Mouse (Mus musculus) frontal cortex, postnatal 25 days (tissue): Measurements from ENCODE around the gene Bcl2l11.

Source experiments
- DNase-seq, 2 experiments: peaks; one replicate each; pipeline ENCODE4 v3.0.0; 2022; ENCODE audit warnings: low spot score in 2 of 2

Bcl2l11 gene

DNA sequence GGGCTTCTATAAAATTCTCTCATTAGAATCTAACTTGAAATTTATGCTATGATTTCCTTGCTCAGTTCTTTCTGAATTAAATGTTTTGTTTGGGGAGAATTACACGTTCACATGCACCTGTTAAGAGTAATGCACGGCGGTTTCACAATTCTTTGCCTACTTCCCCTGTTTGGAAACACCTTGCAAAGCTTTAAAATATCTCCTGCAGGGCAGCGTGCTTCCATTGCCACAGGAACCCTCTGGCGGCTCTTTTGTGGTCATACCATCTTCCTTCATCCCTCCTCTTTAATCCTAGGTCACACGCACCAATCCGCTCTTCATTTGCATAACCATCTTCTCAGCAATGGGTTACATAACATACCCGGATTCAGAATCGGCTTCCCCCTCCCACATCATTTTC, 14.3 kb upstream of the Bcl2l11 start:
- no peak for DNase-seq

DNA sequence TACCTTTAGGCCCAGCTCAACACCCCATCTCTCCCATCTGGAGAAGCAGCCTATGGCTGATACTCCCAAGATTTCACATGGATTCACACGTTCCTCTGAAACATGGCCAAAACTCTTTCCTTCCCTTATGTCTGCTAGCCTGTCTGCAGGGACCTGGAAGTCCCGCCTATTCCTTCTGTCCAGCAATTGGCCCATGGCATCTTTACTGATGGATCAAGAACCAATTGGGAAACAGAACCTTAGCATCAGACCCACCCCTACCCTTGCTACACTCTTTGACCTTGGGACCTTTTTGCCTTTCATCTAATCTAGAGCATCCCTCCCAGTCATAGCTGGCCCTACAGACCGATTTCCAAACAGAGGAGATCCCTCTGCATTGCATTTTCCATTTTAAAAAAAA, 11.2 kb upstream of the Bcl2l11 start:
- DNase-seq: no peak

DNA sequence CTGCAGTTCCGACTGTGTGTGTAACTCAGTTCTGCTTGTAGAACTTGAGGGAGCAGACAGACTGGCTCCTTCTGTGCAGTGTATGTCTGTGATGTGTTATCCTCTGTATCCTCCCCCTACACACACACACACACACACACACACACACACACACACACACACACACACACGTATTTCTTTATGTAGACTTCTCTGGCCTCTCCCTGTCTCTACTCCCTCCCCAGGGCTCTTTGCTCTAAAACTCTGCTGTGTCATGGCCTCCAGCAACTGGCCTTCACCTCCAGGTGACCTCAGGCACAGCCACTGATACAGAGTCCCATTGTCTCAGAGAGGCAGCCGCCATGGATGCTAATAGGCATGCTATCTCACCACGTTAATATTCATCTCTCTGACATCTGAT, 10.3 kb upstream of the Bcl2l11 start:
- no peak for DNase-seq

DNA sequence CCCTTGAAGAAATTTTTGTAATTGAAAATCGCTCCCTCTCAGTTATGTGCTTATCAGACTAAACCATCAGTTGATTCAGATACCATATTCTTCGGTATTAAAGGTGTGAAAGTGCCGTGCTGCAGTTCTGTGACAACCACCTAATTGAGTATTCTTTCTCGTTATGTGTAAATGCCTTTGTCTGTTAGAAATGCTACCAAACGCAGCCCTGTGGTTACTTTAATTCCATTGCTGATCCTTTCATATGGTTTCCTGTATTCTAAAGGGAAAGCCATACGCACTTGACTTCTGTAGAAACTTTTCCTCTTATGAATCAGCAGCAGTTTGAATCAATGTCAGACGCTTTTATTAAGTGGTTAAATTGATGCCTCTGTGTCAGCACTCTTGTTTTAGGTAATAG, 8.2 kb upstream of the Bcl2l11 start:
- no peak for DNase-seq

DNA sequence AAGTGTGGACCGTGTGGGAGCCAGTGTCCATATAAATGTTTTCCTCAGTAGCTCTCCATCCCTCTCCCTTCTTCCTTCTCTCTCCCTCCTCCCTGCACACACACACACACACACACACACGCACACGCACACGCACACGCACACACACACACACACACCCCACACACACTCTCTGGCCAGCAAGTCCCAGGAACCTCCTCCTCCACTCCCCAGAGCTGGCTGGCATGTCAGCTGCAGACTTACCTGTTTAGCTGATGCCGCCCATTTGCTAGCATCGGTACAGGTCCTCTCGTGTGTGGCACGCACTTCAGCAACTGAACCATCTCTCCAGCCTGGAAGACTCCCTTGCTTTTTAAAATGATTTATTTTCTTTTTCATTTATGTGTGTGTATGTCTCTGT, 6.9 kb upstream of the Bcl2l11 start:
- DNase-seq: no peak

DNA sequence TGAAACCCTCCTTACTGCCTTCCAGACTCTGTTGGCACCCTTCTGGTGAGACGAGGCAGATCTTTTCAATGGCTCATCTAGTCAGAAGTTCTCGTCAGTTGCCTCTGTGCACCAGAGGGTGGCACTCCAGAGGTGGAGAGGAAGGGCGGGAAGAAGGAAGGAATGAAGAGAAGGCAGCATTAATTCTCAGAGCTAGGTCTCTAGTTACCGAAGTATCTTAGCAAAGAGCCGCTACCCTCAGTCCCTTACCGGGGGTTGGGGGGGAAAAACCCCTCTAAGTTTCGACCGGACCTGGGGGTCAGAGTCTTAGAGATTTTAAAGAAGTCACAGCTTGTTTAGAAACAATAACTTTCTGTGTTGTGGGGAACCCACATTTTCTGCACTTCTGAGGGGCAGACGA, 3.3 kb upstream of the Bcl2l11 start:
- peak; percentile 30 to 33 for DNase-seq

DNA sequence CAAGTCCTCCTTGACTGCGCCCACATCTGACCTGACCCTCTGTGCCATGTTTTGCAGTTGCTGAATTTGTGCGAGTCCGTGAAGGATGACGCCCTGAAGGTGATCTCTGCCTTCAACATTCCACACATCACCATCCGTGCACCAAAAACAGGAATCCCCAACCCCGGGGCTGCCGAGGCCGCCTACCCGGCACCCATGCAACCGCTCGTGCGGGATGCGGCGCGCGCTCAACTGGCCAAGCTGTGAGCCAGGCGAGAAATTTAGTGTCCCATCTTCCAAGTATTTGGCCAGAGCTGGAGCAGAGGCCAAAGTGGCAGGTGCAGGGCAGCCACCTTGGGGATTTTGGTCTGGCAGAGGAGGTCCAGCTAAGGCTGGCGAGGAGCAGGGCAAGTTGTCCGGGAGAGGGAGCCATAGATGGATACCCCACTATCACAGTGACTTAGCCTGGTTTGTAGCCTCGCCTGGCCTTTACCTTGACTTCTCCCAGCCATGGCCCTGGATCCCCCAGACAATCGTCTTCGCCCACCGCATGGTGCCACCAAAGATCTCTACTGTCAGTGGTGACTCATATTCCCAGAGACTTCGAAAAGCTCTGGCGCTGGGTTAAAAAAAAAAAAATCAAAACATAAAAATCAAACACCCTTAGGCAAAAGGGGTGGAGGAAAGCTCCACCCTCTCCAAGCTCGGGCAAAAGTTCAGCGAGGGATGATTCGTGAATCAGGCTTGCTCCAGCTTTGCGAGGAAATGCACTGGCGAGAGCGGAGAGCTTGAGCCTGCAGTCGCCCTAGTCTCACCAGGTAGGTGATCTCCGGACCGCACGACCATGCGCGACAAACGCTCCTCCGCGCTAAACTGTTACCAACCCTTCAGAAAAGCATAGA, 2.7 kb upstream of the Bcl2l11 start:
- DNase-seq: no peak

DNA sequence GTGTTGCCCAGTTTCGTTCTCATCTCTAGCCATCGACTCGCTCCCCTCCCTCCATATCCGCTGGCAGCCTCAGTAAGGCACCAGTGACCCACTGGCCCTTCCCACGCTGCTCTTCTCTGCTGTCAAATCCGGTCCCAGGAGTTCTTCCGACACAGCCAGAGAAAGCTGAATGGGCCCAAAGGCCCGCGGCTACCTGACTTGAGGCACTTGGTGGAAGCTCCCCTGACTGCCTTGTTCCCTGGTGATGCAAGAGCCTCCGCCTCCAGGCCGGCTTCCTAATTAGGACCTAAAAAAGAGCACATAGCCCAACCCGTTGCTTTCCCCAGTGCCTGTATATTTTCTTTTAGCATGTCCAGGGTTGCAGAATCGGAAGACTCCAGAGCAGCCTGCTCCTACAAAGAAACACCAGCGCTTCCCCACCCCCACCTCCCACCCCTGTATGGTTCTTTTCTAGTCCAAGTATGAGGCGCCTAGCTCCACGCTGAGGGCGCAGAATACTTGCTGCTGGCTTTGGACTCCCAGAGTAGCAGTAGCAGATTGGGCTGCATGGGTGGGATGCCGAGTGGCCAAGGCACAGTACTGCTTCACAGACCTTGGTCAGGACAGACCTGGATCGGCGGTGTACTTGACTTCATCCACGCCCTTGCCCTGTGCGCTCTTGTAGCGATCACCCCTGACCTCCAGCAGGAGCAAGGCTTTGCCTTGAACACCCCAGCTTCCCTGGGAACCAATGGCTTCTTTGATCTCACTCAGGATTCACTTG, 1.7 kb upstream of the Bcl2l11 start:
- no peak for DNase-seq

DNA sequence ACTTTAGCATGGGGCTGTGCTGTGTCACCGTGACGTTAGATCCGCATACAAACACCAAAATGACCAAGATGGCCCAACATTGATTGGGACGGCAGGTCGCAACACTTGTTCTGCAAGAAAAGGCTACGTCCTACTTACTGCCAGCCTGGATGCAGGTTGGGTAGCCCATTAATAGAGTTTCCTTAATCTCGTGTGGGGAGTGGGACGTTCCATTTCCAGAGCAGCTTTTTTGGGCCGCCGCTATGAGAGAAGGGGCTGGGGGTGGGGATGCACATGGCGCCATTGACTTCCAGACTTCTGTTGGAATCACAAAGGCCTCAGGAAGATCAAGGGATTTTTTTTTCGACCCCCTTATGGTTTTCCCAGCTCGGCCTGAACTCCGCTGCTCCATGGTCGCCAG, 1.1 kb upstream of the Bcl2l11 start:
- no peak for DNase-seq

DNA sequence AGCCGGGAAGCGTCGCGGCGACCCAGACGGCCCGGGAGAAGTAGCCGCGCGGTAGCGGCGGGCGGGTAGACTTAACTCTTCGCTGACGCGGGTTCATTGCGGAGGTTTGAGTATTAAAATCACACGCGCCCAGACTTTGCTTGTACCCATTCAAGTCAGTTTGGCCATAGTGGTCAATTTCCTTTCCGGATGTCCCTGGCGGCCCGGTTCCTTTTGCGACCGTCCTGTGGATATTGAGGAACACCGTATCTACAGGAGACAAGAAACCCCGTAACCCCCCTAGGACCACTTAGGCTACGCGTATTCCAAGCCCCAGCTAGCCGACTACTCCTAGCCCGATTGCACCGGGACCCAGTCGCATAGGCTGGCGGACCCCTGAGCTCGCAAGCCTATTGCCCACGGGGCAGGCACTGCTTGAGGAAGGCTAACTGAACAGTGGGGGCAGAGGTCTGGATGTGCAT, 783 bp downstream of the Bcl2l11 start:
- DNase-seq: no peak

DNA sequence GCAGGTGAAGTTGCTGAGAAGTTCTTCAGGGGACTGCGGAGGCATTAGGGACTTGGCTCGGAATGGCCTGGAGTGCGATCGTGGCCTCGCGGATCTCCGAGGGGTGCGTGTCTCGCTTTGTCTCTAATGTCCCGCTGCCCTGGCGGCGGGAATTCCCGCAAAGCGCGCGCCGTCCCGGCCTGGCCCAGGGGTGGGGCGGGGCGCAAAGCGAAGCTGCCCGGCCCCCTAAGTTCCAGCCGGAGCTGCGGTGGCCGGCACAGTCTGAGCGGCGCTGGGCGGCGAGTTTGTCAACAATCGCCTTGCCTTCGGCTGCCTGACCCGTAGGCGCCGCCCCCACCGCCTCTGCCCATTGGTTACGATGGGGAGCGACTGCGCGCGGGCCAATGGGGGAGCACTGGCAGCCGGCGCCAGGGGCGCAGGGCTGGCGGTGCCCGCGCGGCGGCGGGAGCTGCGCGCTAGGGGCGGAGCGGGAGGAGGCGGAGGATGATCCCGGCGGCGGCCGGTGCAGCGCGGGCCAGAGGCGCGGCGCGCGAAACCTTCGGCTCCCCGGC, 1.4 kb downstream of the Bcl2l11 start:
- peak; percentile 64 to 80 for DNase-seq

DNA sequence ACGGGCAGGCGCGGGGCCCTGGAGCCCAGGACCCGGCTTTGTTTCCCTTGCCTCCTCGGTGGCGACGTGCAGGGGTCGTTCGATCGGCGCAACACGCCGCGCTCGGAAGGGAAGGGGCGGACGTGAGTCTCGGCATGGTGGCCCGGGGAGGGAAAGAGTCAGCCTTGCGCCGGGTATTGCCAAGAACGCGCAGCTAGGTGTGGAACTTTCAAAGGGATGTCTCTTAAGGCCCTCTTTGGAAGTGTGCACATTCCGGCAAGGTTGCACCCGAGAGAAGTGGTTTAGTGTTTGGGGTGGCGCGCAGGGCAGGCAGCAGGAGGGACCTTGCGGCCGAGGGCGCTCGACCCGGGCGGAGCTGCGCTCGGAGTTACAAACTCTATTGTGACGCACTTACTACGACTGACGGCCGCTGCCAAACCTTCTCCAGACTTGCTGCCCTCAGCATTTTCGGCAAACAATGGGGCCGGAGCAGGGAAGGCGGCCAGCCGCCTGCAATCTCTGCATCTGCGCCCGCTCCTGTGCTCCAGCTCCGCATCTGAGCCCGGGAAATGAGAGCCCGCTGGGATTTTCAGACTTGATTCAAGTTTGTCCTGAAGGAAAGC, 2.0 kb downstream of the Bcl2l11 start:
- DNase-seq: peak; percentile 25 to 28

DNA sequence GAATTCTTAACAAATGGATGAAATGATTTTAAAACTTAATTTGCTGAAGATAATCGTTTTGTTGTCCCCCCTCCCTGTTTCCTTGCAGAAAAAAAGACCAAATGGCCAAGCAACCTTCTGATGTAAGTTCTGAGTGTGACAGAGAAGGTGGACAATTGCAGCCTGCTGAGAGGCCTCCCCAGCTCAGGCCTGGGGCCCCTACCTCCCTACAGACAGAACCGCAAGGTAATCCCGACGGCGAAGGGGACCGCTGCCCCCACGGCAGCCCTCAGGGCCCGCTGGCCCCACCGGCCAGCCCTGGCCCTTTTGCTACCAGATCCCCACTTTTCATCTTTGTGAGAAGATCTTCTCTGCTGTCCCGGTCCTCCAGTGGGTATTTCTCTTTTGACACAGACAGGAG, 2.7 kb downstream of the Bcl2l11 start:
- DNase-seq: no peak

DNA sequence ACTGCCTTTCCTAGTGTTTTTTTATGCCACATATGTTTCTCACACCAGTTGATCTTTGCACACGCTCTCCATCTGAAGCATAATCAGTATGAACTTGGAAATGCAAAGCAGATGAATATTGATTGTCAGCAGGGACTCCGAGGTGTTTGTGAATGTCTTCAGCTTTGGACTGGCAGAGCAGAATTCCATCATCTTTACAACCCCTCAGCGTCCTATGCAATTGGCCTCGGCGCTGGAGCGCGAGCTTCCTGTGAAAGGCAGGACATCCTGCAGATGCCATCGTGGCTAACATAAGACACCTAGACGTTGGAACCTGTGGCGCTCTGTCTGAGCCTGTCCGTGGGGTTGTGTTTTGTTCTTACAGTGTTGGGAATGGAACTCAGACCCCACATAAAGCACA, 5.7 kb downstream of the Bcl2l11 start:
- DNase-seq: no peak

DNA sequence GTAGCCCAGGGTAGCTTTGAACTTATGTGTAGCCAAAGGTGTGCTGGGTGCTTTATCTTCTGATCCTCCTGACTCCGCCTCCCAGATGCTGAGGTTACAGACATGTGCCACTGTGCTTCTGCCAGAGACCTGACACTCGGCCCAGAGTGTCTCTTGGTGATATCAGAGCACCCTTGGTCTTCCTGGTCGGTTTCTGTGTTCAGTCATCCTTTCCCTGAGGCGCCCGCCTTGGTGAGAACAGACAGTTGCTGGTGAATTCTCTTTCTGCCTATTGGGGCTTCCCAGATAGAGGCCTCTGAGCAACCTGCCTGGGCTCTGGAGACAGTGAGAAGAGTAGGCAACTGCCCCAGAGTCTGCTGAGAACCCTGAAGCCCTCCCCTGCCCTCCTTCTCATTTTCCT, 6.8 kb downstream of the Bcl2l11 start:
- DNase-seq: no peak

DNA sequence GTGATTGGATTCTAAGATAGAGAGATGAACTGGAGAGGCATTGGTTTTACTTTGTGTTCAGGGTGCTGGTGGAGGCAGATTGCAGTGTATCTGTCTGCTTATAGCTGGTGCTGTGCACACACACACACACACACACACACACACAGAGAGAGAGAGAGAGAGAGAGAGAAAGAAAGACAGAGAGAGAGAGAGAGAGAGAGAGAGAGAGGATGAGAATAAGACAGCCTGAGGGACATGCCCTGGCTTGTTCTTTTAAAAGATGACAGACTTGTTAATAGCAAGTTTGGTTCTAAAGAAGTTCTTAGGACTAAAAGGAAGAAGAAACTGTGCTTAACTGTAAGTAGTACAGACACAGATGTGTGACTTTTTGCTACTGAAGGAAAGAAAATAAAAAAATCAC, 8.0 kb downstream of the Bcl2l11 start:
- DNase-seq: no peak

DNA sequence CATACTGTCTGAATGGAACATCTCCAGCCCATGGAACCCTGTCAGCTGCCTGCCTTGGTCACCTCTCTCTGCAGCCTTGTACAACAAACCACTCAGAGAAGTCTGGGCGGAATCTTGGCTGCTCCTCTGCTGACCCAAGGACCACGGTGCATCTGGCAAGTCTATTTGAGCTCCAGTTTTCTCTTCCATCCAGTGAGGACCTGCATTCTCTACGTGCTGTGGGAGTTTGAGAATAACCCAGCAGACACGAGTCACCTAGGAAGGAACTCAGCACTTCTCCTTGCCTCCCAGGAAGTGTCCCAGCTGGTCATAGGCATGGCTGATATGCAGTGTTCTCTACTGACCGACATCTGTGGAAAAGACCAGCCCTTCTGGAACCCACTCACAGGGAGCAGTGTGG, 8.6 kb downstream of the Bcl2l11 start:
- no peak for DNase-seq

DNA sequence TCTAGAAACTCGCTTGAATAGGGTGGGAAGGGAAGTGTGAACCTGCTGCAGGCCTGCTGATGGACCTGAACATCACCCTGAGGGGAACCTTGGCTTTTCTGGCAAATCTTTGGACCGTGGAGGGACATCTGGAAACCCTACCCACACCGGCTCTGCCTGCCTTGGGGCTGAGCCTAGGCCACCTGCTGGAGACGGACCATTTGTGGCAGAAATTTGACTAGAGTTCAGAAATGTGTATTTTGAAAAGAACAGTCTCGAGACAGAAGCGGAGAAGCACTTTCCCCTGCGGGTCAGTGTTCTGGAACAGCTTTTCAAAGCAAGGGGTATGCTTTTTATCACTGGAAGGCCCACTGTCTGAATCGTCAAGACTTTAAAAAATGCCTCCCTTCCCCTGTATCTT, 9.1 kb downstream of the Bcl2l11 start:
- no peak for DNase-seq

DNA sequence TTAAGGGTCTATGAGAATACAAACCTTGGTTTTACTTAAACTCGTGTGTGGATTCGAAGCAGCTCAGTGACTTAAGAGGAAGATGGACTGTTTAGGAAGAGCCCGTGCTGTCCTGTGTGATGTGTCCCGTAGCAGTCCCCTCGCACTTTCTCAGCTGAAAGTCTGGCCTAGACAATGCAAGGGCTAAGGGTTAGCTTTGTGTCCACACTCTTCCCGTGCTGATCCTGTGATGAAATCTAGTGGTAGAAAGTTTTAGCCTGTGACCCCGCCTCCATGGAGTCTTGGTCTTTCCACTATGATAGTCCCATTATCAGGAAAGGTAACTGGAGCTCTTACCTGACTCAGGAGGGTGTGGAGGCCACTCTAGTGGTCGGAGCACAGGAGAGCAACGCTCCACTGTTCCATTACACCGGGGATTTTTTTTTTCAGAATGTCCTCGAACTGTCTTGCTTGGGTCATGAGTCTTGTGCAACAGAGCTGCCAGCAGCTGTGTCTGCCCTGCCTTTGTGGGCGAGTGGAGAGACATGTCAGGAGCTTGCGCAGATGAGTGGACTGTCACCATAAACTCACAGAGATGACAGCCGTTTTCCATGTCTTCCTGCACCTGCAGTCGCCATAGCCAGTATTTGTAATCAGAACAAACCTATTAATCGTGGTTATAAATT, 11.1 kb downstream of the Bcl2l11 start:
- DNase-seq: no peak

DNA sequence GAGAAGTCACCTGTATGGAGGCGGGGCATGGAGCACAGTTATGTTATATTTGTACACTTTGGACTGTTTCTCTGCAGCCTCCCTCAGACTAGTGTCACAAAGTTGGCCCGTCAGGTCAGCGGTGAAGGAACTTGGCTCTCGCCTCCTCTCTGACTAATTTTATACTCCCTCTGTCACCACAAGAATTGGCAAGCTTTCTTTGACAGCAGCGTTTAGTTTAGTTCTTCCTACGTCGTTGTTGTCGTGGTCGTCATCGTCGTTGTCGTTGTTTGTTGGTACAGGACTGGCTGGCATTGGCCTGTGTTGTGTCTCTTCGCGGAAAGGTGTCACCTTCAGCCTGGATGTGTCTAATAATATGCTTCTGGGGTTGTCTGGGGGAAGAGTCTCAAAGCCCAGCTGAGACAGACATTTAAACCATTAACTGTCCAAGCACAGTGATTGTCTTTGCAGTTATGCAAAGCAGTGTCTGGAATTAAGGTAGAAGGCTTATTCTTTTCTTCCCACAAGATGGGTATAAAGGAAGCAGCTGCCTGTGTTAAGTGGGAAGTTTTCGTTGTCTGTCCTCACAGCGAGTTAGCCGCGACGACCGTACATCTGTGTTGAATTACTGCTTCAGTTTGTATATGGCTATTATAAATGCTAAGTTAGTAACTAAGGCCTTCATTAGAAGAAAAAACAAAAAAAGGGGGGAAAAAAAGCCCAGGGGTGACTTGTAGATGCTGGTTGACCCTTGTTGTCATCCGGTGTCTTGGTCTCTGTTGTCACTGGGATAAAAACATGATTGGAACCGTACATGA, 11.8 kb downstream of the Bcl2l11 start:
- no peak for DNase-seq

DNA sequence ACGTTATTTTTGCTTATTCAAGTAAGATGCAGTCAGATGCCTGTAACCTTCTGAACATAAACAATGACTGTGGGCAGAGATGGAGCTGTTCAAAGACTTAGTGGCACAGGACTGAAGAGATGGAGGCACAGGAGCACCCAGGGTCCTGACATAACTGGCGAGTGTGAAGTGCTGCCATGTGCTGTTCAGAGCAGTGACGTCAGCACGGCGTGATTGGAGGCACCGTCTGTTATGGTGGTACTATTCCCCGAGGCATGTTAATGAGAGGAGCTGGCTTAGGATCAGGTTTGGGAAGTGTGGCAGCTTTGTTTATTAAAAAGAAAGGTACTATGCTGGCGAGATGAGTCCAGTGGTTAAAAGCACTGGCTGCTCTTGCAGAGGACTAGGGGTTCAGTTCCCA, 13.1 kb downstream of the Bcl2l11 start:
- no peak for DNase-seq
